ENCODE assay signal across 30 mouse cellular contexts in the genomic region with DNA sequence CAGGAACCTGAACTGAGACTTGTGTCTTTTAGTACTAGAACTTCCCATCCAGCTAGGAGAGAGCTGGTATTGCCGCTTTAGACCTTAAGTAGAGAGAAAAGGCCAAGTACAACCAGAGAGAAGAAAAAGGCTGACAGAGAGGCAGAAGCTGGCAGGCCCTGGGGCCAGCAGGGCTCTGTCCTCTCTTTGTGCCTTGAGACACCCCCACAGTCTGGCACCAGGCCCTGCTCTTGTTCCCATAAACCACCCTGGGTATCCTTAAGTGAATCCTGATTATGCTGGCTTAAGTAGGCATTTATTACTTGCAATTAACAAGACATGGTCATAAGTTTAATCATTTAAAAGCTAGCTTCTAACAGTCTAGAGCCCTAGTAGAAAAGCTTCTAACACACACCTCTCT. TPM values are rescaled to one million over a fixed set of nuclear protein-coding genes. Genes with fewer than 3 reads are reported as not detected.
DNase-seq lines count a peak whose midpoint lies in the region; ATAC-seq lines count a peak whose summit lies in the region.
"Had no signal": no experiment of that assay in that cellular context is flagged by ENCODE, and none has a peak within 500 bp of the region (broad histone marks: within the 10 kb centered on the region; RNA-seq: fewer than 3 reads in every experiment).

No protein-coding gene starts in this region.

- H3K9ac ChIP-seq in heart, embryonic 11.5 days (ENCODE audit: low read depth, low read length) = no peak overlapping the region
- H3K9ac ChIP-seq in kidney, embryonic 14.5 days (ENCODE audit: low read depth, low read length) = no peak overlapping the region
- H3K9ac ChIP-seq: embryonic facial prominence, embryonic 15.5 days; forebrain, embryonic 13.5 days; heart, embryonic 12.5 days; hindbrain, embryonic 15.5 days; kidney, embryonic 15.5 days; limb, embryonic 13.5 days; liver, postnatal 0 days; midbrain, embryonic 13.5 days; neural tube, embryonic 15.5 days had no signal

- H3K4me3 ChIP-seq in heart, embryonic 11.5 days (ENCODE audit: low read depth, low read length) = no peak overlapping the region
- no peak overlapping the region for H3K4me3 ChIP-seq in kidney, embryonic 14.5 days (ENCODE audit: low read length)
- H3K4me3 ChIP-seq: embryonic facial prominence, embryonic 10.5 days; embryonic facial prominence, embryonic 15.5 days; forebrain, embryonic 13.5 days; heart, embryonic 12.5 days; hindbrain, embryonic 15.5 days; kidney, embryonic 15.5 days; limb, embryonic 13.5 days; megakaryocyte, embryonic 14.5 days; midbrain, embryonic 13.5 days; neural tube, embryonic 15.5 days had no signal

- H3K9me3 ChIP-seq in heart, embryonic 11.5 days (replicated peaks; ENCODE audit: control insufficient read depth, low read length) = no peaks in the 10 kb centered on the region
- H3K9me3 ChIP-seq in kidney, embryonic 14.5 days (ENCODE audit: control insufficient read depth, low read length) = no peaks in the 10 kb centered on the region
- H3K9me3 ChIP-seq: embryonic facial prominence, embryonic 10.5 days; embryonic facial prominence, embryonic 15.5 days; forebrain, embryonic 13.5 days; heart, embryonic 12.5 days; hindbrain, embryonic 15.5 days; kidney, embryonic 15.5 days; limb, embryonic 13.5 days; megakaryocyte, embryonic 14.5 days; midbrain, embryonic 13.5 days; neural tube, embryonic 15.5 days had no signal

- no peak overlapping the region for H3K27ac ChIP-seq in heart, embryonic 11.5 days (ENCODE audit: low read depth, low read length)
- H3K27ac ChIP-seq in kidney, embryonic 14.5 days (ENCODE audit: low read depth, low read length) = no peak overlapping the region
- H3K27ac ChIP-seq: embryonic facial prominence, embryonic 10.5 days; embryonic facial prominence, embryonic 15.5 days; forebrain, embryonic 13.5 days; hindbrain, embryonic 15.5 days; kidney, embryonic 15.5 days; limb, embryonic 13.5 days; midbrain, embryonic 13.5 days; neural tube, embryonic 15.5 days had no signal

- WGBS in heart, embryonic 11.5 days (ENCODE audit: insufficient replicate concordance) = 86% methylated on average over 1 of the region's 1 CpGs
- 96% methylated on average over 1 of the region's 1 CpGs for WGBS in kidney, embryonic 14.5 days

- peak; percentile 20 to 22 for DNase-seq in cerebellum, adult 18-20 months
- DNase-seq in heart, adult 11 months = peak; percentile 91
- peak; percentile 36 for DNase-seq in Muller cell, postnatal 12 days (ENCODE audit: inconsistent ontology term)
- DNase-seq in cerebellum, postnatal 25 days = peak; percentile 31 to 62
- no peak for DNase-seq in adrenal gland, postnatal 4 days (ENCODE audit: low spot score in 2 of 2)
- DNase-seq: adrenal gland, postnatal 25 days; kidney, adult 11 months; kidney, postnatal 25 days; liver, postnatal 0 days; lung, postnatal 36 days; retina, postnatal 1 day; right cerebral cortex, postnatal 14 days; thymus, postnatal 4 days had no signal

- no peaks in the 10 kb centered on the region for H3K27me3 ChIP-seq in heart, embryonic 11.5 days (ENCODE audit: control insufficient read depth, insufficient read depth, low read length)
- no peaks in the 10 kb centered on the region for H3K27me3 ChIP-seq in kidney, embryonic 14.5 days (ENCODE audit: control insufficient read depth, insufficient read depth, low read length)
- H3K27me3 ChIP-seq: embryonic facial prominence, embryonic 15.5 days; forebrain, embryonic 13.5 days; heart, embryonic 12.5 days; hindbrain, embryonic 15.5 days; kidney, embryonic 15.5 days; limb, embryonic 13.5 days; megakaryocyte, embryonic 14.5 days; midbrain, embryonic 13.5 days; neural tube, embryonic 15.5 days had no signal

- no peaks in the 10 kb centered on the region for H3K36me3 ChIP-seq in heart, embryonic 11.5 days (ENCODE audit: control insufficient read depth, insufficient read depth, low read length)
- no peaks in the 10 kb centered on the region for H3K36me3 ChIP-seq in kidney, embryonic 14.5 days (ENCODE audit: control insufficient read depth, insufficient read depth, low read length)
- H3K36me3 ChIP-seq: embryonic facial prominence, embryonic 10.5 days; embryonic facial prominence, embryonic 15.5 days; heart, embryonic 12.5 days; hindbrain, embryonic 15.5 days; kidney, embryonic 15.5 days; limb, embryonic 13.5 days; midbrain, embryonic 13.5 days; neural tube, embryonic 15.5 days had no signal

- ATAC-seq in cerebellum, adult (ENCODE audit: insufficient number of reproducible peaks, low FRiP score, low TSS enrichment) = no peak
- no peak for ATAC-seq in heart, embryonic 11.5 days (replicated peaks; ENCODE audit: insufficient number of reproducible peaks, low FRiP score, low TSS enrichment)
- ATAC-seq in kidney, embryonic 14.5 days (ENCODE audit: low FRiP score, low TSS enrichment) = no peak
- ATAC-seq: forebrain, embryonic 13.5 days; inflammation-experienced regulatory T-cells, adult 6 months; liver, postnatal 0 days; midbrain, embryonic 13.5 days had no signal

- H3K4me1 ChIP-seq in heart, embryonic 11.5 days (ENCODE audit: control insufficient read depth, insufficient read depth, low read length) = 0 out of 2 replicates have a peak, but pooled peaks cover 2% of the 10 kb centered on the region
- H3K4me1 ChIP-seq in kidney, embryonic 14.5 days (ENCODE audit: control insufficient read depth, insufficient read depth, low read length) = peaks cover 23% of the 10 kb centered on the region

- H3K4me2 ChIP-seq in heart, embryonic 11.5 days = no peak overlapping the region
- H3K4me2 ChIP-seq in kidney, embryonic 14.5 days (replicated peaks; ENCODE audit: low read depth, low read length) = no peak overlapping the region
- H3K4me2 ChIP-seq: embryonic facial prominence, embryonic 15.5 days; forebrain, embryonic 13.5 days; heart, embryonic 12.5 days; hindbrain, embryonic 15.5 days; kidney, embryonic 15.5 days; limb, embryonic 13.5 days; liver, embryonic 11.5 days; midbrain, embryonic 13.5 days; neural tube, embryonic 15.5 days had no signal

RNA-seq across cellular contexts. Expression of a gene that starts 42.7 kb away (rescaled TPM):
- polyA plus RNA-seq in heart, embryonic 11.5 days (2014; fragmentation: Nextera tagmentation; extraction: Ambion mirVana) = 0.26 TPM in 1 of 2 replicates, not detected in the other
- polyA plus RNA-seq in kidney, embryonic 14.5 days (2014; fragmentation: Nextera tagmentation; extraction: Ambion mirVana) = not detected in 2 replicates
- 100 to 1,000 TPM in 1 of 2 experiments, 1 to 10 TPM in 1; 7.8 to 315 TPM for total RNA-seq in adrenal gland, postnatal 4 days (2021)
- total RNA-seq: adrenal gland, postnatal 25 days; hematopoietic stem cell, adult 5-6 weeks; MEL had no signal
- polyA plus RNA-seq: embryonic facial prominence, embryonic 10.5 days; embryonic facial prominence, embryonic 15.5 days; inflammation-experienced regulatory T-cells, adult 6 months; limb, embryonic 13.5 days had no signal

RNA-seq across cellular contexts. Expression of a gene that starts 43.3 kb away (rescaled TPM):
- 15.7 and 16.9 TPM in 2 replicates for polyA plus RNA-seq in heart, embryonic 11.5 days (2014; fragmentation: Nextera tagmentation; extraction: Ambion mirVana)
- polyA plus RNA-seq in kidney, embryonic 14.5 days (2014; fragmentation: Nextera tagmentation; extraction: Ambion mirVana) = 6.7 and 10.9 TPM in 2 replicates
- total RNA-seq in adrenal gland, postnatal 4 days (2021) = 10 to 100 TPM; 10.9 to 18.1 TPM

Comparison
In these comparisons a context has a peak if more than half of its experiments do, and no peak if none do; other contexts are left out.
1. DNase-seq: peak in cerebellum, adult 18-20 months (2 of 2), heart, adult 11 months (single experiment), Muller cell, postnatal 12 days (single experiment) and cerebellum, postnatal 25 days (2 of 2); none in adrenal gland, postnatal 4 days (0 of 2).